ENCODE assay signal across 33 mouse cellular contexts in the genomic region with DNA sequence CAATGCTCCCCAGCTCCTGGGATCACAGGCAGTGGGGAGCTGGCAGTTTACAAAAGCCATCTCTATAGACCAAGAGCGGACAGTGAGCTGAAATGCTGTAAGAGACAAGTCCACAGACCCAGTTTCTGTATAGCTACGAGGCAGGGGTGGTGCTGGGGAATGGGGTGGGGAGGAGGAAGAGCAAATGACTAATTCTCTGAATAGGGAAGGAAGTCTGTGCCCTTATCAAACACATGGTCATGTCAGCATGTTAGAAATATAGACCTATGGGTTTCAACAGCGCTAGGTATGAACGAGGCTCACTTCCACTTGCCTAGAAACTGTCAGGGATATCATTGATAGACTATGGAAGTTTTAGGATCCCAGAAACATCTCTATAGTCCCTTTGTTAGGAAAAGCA.
DNase-seq lines count a peak whose midpoint lies in the region; ATAC-seq lines count a peak whose summit lies in the region.
"Had no signal": no experiment of that assay in that cellular context is flagged by ENCODE, and none has a peak within 500 bp of the region (broad histone marks: within the 10 kb centered on the region; RNA-seq: fewer than 3 reads in every experiment).

No protein-coding gene starts in this region.

- H3K27ac ChIP-seq in forebrain, embryonic 16.5 days (ENCODE audit: low read length), result no peak overlapping the region
- H3K27ac ChIP-seq: heart, adult 2 months; hindbrain, embryonic 10.5 days; hindbrain, embryonic 15.5 days; liver, embryonic 14.5 days; neural tube, embryonic 15.5 days had no signal

- no peaks in the 10 kb centered on the region for H3K36me3 ChIP-seq in megakaryocyte, embryonic 14.5 days (replicated peaks; ENCODE audit: low read length)
- H3K36me3 ChIP-seq in splenic B cell, adult 2 months (ENCODE audit: control insufficient read depth, insufficient read depth, low read length, poor library complexity, severe bottlenecking), result peaks cover 13% of the 10 kb centered on the region; the same call in 1 of the 2 replicates
- H3K36me3 ChIP-seq in forebrain, embryonic 16.5 days (ENCODE audit: control insufficient read depth, insufficient read depth), result no peaks in the 10 kb centered on the region
- H3K36me3 ChIP-seq: heart, embryonic 12.5 days; hindbrain, embryonic 10.5 days; hindbrain, embryonic 15.5 days; neural tube, embryonic 15.5 days had no signal

- ATAC-seq in common myeloid progenitor, adult 5-6 weeks (replicated peaks; ENCODE audit: low read depth, poor library complexity, severe bottlenecking), result peak; percentile 100
- ATAC-seq in forebrain, embryonic 16.5 days, result no peak
- ATAC-seq: forebrain, postnatal 0 days; inflammation-experienced regulatory T-cells, adult 6 months; Patski had no signal

- H3K4me1 ChIP-seq in megakaryocyte, embryonic 14.5 days, result peaks cover 31% of the 10 kb centered on the region
- H3K4me1 ChIP-seq in forebrain, embryonic 16.5 days (replicated peaks; ENCODE audit: control insufficient read depth, insufficient read depth, low read length), result no peaks in the 10 kb centered on the region
- H3K4me1 ChIP-seq: heart, embryonic 12.5 days; hindbrain, embryonic 10.5 days; hindbrain, embryonic 15.5 days; neural tube, embryonic 15.5 days had no signal

- WGBS in forebrain, embryonic 16.5 days, result 78% methylated on average over 4 of the region's 4 CpGs

- H3K9me3 ChIP-seq in megakaryocyte, embryonic 14.5 days, result no peaks in the 10 kb centered on the region
- no peaks in the 10 kb centered on the region for H3K9me3 ChIP-seq in forebrain, embryonic 16.5 days (ENCODE audit: control insufficient read depth, low read length)
- H3K9me3 ChIP-seq: heart, embryonic 12.5 days; hindbrain, embryonic 10.5 days; hindbrain, embryonic 15.5 days; neural tube, embryonic 15.5 days had no signal

- peak; percentile 39 to 41 for DNase-seq in spleen, postnatal 36 days (ENCODE audit: low spot score in 2 of 2)
- no peak for DNase-seq in spleen, postnatal 4 days (ENCODE audit: low spot score in 2 of 2)
- DNase-seq in splenic B cell, adult 2 months (ENCODE audit: low read depth, low spot score), result peak; percentile 67
- no peak for DNase-seq in right cerebral cortex, postnatal 25 days
- DNase-seq in right cerebral cortex, postnatal 10 days (ENCODE audit: low spot score in 2 of 2), result no peak
- DNase-seq: adrenal gland, postnatal 10 days; cerebellum, adult 11 months; cerebellum, postnatal 10 days; forebrain, postnatal 0 days; gastrocnemius, postnatal 14 days; heart, adult 2 months; kidney, adult 11 months; kidney, postnatal 25 days; liver; lung, adult 2 months; lung, postnatal 14 days; midbrain, embryonic 14.5 days; right cerebral cortex, postnatal 4 days; thymus, adult 2 months; thymus, postnatal 4 days had no signal

- H3K27me3 ChIP-seq in megakaryocyte, embryonic 14.5 days (replicated peaks), result no peaks in the 10 kb centered on the region
- H3K27me3 ChIP-seq in splenic B cell, adult 2 months (ENCODE audit: control insufficient read depth, insufficient read depth, low read length, poor library complexity, severe bottlenecking), result no peaks in the 10 kb centered on the region
- no peaks in the 10 kb centered on the region for H3K27me3 ChIP-seq in forebrain, embryonic 16.5 days (replicated peaks; ENCODE audit: control insufficient read depth, insufficient read depth, low read length)
- H3K27me3 ChIP-seq: CH12.LX; heart, embryonic 12.5 days; hindbrain, embryonic 15.5 days; neural tube, embryonic 15.5 days; Patski had no signal

- peak overlapping the region; percentile 64 for H3K4me3 ChIP-seq in megakaryocyte, embryonic 14.5 days (replicated peaks)
- no peak overlapping the region for H3K4me3 ChIP-seq in forebrain, embryonic 16.5 days (replicated peaks; ENCODE audit: low read length)
- H3K4me3 ChIP-seq: erythroblast, embryonic 14.5 days; heart, adult 2 months; heart, embryonic 12.5 days; hindbrain, embryonic 10.5 days; hindbrain, embryonic 15.5 days; layer of hippocampus, adult 2 months; neural tube, embryonic 15.5 days had no signal

- no peak overlapping the region for H3K9ac ChIP-seq in forebrain, embryonic 16.5 days (replicated peaks; ENCODE audit: low read depth, low read length)
- H3K9ac ChIP-seq: forebrain, postnatal 0 days; heart, embryonic 12.5 days; hindbrain, embryonic 15.5 days; liver, embryonic 14.5 days; neural tube, embryonic 15.5 days had no signal

- no peak overlapping the region for H3K4me2 ChIP-seq in forebrain, embryonic 16.5 days (ENCODE audit: low read length)
- H3K4me2 ChIP-seq: heart, embryonic 12.5 days; hindbrain, embryonic 15.5 days; neural tube, embryonic 15.5 days had no signal

Comparison
In these comparisons a context has a peak if more than half of its experiments do, and no peak if none do; other contexts are left out.
1. DNase-seq: peak in spleen, postnatal 36 days (2 of 2) and splenic B cell, adult 2 months (single experiment); none in spleen, postnatal 4 days (0 of 2), right cerebral cortex, postnatal 25 days (single experiment) and right cerebral cortex, postnatal 10 days (0 of 2).